Mouse (Mus musculus): ENCODE results near the gene Ubb.

GRCm38 (mm10) chr11:62511444-62512202 lies 39.3 kb upstream of the Ubb start:
- TF ChIP-seq CTCF (IDR thresholded peaks at IDR 0.05; ENCODE audit: low read depth), result no peak
- no peak for TF ChIP-seq EP300 (IDR thresholded peaks at IDR 0.05; ENCODE audit: low read depth)

Data from liver, embryonic 14.5 days (tissue).